ENCODE assay signal across 28 mouse cellular contexts in genomic region chr1:129559812-129560211, GRCm38 (mm10).
A peak's percentile ranks its signal among the peaks of the same experiment; 100 is the strongest.
DNase-seq lines count a peak whose midpoint lies in the region; ATAC-seq lines count a peak whose summit lies in the region.
"Had no signal": no experiment of that assay in that cellular context is flagged by ENCODE, and none has a peak within 500 bp of the region (broad histone marks: within the 10 kb centered on the region; RNA-seq: fewer than 3 reads in every experiment).

No protein-coding gene starts in this region.

- H3K4me3 ChIP-seq in midbrain, embryonic 14.5 days (replicated peaks; ENCODE audit: low read depth, low read length): no peak overlapping the region
- H3K4me3 ChIP-seq in midbrain, embryonic 15.5 days: no peak overlapping the region
- H3K4me3 ChIP-seq: embryonic facial prominence, embryonic 10.5 days; embryonic facial prominence, embryonic 13.5 days; erythroblast, embryonic 14.5 days; forebrain, embryonic 12.5 days; forebrain, embryonic 15.5 days; heart, adult 2 months; heart, embryonic 10.5 days; heart, embryonic 13.5 days; hindbrain, embryonic 12.5 days; hindbrain, embryonic 15.5 days had no signal

- no peak overlapping the region for H3K4me2 ChIP-seq in midbrain, embryonic 14.5 days (ENCODE audit: low read length)
- H3K4me2 ChIP-seq in midbrain, embryonic 15.5 days: no peak overlapping the region
- H3K4me2 ChIP-seq: embryonic facial prominence, embryonic 13.5 days; forebrain, embryonic 12.5 days; forebrain, embryonic 15.5 days; heart, embryonic 13.5 days; hindbrain, embryonic 12.5 days; hindbrain, embryonic 15.5 days had no signal

- WGBS in midbrain, embryonic 14.5 days: 54% methylated on average over 3 of the region's 3 CpGs
- 60% methylated on average over 3 of the region's 3 CpGs for WGBS in midbrain, embryonic 15.5 days

- H3K4me1 ChIP-seq in midbrain, embryonic 14.5 days (ENCODE audit: control insufficient read depth, insufficient read depth, low read length): no peaks in the 10 kb centered on the region
- H3K4me1 ChIP-seq in midbrain, embryonic 15.5 days: no peaks in the 10 kb centered on the region
- H3K4me1 ChIP-seq: embryonic facial prominence, embryonic 10.5 days; embryonic facial prominence, embryonic 13.5 days; forebrain, embryonic 12.5 days; forebrain, embryonic 15.5 days; heart, embryonic 10.5 days; hindbrain, embryonic 12.5 days; hindbrain, embryonic 15.5 days had no signal

- no peaks in the 10 kb centered on the region for H3K36me3 ChIP-seq in midbrain, embryonic 14.5 days (ENCODE audit: control insufficient read depth, insufficient read depth, low read length)
- H3K36me3 ChIP-seq in midbrain, embryonic 15.5 days (replicated peaks): no peaks in the 10 kb centered on the region
- H3K36me3 ChIP-seq: embryonic facial prominence, embryonic 10.5 days; embryonic facial prominence, embryonic 13.5 days; forebrain, embryonic 12.5 days; forebrain, embryonic 15.5 days; heart, embryonic 10.5 days; heart, embryonic 13.5 days; hindbrain, embryonic 12.5 days; hindbrain, embryonic 15.5 days had no signal

- H3K9ac ChIP-seq in midbrain, embryonic 14.5 days (replicated peaks; ENCODE audit: low read length): no peak overlapping the region
- H3K9ac ChIP-seq in midbrain, embryonic 15.5 days: no peak overlapping the region
- H3K9ac ChIP-seq: embryonic facial prominence, embryonic 13.5 days; forebrain, embryonic 12.5 days; forebrain, embryonic 15.5 days; heart, embryonic 13.5 days; hindbrain, embryonic 12.5 days; hindbrain, embryonic 15.5 days had no signal

- no peaks in the 10 kb centered on the region for H3K27me3 ChIP-seq in midbrain, embryonic 14.5 days (ENCODE audit: control insufficient read depth, insufficient read depth, low read length)
- no peaks in the 10 kb centered on the region for H3K27me3 ChIP-seq in midbrain, embryonic 15.5 days (replicated peaks)
- H3K27me3 ChIP-seq: embryonic facial prominence, embryonic 13.5 days; forebrain, embryonic 12.5 days; forebrain, embryonic 15.5 days; heart, embryonic 13.5 days; hindbrain, embryonic 12.5 days; hindbrain, embryonic 15.5 days had no signal

- peak; percentile 27 for DNase-seq in midbrain, embryonic 14.5 days
- DNase-seq in adrenal gland, postnatal 10 days: no peak
- no peak for DNase-seq in kidney, postnatal 36 days
- DNase-seq: adrenal gland, adult 8-10 months; adrenal gland, postnatal 36 days; B cell, adult 2 months; cerebellum, adult 11 months; cerebellum, adult 2 months; cerebellum, adult 9-11 months; cerebellum, postnatal 25 days; embryo, embryonic 11 days; gastrocnemius, postnatal 25 days; heart, adult 2 months; heart, postnatal 14 days; heart, postnatal 4 days had no signal

- H3K27ac ChIP-seq in midbrain, embryonic 14.5 days (replicated peaks; ENCODE audit: low read depth, low read length): no peak overlapping the region
- no peak overlapping the region for H3K27ac ChIP-seq in midbrain, embryonic 15.5 days
- H3K27ac ChIP-seq: embryonic facial prominence, embryonic 10.5 days; embryonic facial prominence, embryonic 13.5 days; forebrain, embryonic 12.5 days; forebrain, embryonic 15.5 days; heart, adult 2 months; heart, embryonic 10.5 days; heart, embryonic 13.5 days; hindbrain, embryonic 12.5 days; hindbrain, embryonic 15.5 days had no signal

- no peaks in the 10 kb centered on the region for H3K9me3 ChIP-seq in midbrain, embryonic 14.5 days (ENCODE audit: control insufficient read depth, low read length)
- no peaks in the 10 kb centered on the region for H3K9me3 ChIP-seq in midbrain, embryonic 15.5 days
- H3K9me3 ChIP-seq: embryonic facial prominence, embryonic 10.5 days; embryonic facial prominence, embryonic 13.5 days; forebrain, embryonic 12.5 days; forebrain, embryonic 15.5 days; heart, embryonic 10.5 days; heart, embryonic 13.5 days; hindbrain, embryonic 12.5 days; hindbrain, embryonic 15.5 days had no signal

- ATAC-seq in midbrain, embryonic 14.5 days (ENCODE audit: low FRiP score, low TSS enrichment): no peak
- ATAC-seq in midbrain, embryonic 15.5 days (replicated peaks): no peak
- ATAC-seq in common myeloid progenitor, adult 5-6 weeks (replicated peaks; ENCODE audit: low read depth, poor library complexity, severe bottlenecking): peak; percentile 77
- peak; percentile 65 for ATAC-seq in megakaryocyte progenitor cell, adult 5-6 weeks (replicated peaks; ENCODE audit: poor library complexity)
- ATAC-seq: activated CD4-positive, CD25-positive, alpha-beta regulatory T cell, adult 4 months; forebrain, embryonic 15.5 days had no signal

Comparison
In these comparisons a context has a peak if more than half of its experiments do, and no peak if none do; other contexts are left out.
1. ATAC-seq: peak in common myeloid progenitor, adult 5-6 weeks (single experiment) and megakaryocyte progenitor cell, adult 5-6 weeks (single experiment); none in midbrain, embryonic 14.5 days (single experiment) and midbrain, embryonic 15.5 days (single experiment).